Mouse (Mus musculus) 416B (cell line): ENCODE measurements around the gene Cbx8.
A peak's percentile ranks its signal among the peaks of the same experiment; 100 is the strongest.

Experiments used
- DNase-seq: peaks from one replicate; pipeline ENCODE4 v3.0.0; 2011; ENCODE audit warnings: low read depth

Cbx8 gene

DNA sequence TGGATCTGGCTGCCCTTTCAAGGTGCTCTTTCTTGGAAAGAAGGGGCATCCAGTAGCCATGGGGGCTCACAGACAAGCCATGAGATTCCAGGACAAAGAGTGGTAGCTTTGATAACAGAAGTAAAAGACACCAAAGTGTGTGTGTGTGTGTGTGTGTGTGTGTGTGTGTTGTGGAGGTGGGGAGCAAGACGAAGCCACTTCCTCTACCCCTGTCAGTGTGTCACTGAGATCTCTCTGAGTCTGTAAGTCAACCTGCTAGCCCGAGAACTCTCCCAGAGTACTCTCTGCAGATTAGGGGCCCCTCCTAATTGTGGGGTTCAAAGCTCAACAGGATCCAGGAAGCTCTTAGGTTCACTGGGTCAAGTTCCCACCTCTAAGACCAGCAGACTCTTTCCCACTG is 9.6 kb upstream of the Cbx8 start:
- DNase-seq, result peak; percentile 40

DNA sequence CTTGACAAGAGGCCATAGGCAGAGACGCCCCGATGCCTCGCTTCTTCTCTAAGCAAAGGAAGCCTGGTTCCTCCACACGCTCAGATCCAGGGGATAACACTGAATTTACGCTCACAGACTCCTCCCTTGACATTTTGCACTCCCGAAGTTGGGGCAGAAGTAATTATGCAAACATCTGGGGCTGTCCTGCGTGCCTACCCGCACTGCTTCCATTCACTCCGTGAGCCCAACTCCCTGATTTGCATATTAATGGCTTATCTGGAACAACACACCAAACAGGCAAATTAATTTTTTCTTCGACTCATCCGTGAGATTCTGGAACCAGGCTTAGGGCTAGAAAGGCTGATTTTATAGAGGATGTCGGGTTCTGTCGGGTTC is 7.4 kb upstream of the Cbx8 start:
- DNase-seq, result no peak

DNA sequence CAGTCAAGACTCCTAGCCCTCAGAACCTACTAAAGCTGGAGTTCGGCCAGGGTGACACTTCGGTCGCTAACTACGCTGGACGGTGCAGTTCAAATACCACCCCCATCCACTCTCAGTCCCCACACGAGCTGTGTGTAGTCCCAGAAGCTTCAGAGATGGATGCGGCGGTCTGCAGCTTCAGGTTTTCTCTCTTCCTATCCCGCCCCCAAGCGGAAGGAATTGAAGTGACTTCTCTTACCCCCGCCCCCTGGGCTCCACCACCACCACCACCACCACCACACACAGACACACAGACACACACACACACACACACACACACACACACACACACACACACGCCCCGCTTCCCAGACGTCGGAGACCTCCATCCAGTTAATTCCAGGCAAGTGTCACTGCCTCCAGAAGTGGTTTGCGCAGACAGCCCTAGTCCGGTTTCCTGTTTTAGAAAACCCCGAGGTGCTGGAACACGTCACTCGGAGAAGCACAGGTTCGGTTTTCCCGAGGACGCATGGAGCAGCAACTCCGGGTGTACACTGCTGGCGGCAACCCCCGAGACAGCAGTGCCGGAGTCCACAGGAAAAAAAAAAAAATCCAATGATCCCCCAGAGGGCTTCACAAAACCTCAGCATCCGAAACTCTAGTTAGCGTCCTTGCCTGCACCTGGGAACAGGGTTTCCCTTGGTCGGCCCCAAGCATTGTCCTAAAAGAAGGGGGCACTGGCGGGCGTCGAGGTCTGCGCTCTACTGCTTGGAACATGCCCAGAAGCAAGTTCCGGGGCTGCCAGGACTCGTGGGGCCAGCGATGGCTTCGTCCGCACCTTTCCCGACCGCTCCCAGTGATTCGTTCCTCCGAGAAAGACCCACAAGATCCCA is 6.7 kb upstream of the Cbx8 start:
- no peak for DNase-seq

DNA sequence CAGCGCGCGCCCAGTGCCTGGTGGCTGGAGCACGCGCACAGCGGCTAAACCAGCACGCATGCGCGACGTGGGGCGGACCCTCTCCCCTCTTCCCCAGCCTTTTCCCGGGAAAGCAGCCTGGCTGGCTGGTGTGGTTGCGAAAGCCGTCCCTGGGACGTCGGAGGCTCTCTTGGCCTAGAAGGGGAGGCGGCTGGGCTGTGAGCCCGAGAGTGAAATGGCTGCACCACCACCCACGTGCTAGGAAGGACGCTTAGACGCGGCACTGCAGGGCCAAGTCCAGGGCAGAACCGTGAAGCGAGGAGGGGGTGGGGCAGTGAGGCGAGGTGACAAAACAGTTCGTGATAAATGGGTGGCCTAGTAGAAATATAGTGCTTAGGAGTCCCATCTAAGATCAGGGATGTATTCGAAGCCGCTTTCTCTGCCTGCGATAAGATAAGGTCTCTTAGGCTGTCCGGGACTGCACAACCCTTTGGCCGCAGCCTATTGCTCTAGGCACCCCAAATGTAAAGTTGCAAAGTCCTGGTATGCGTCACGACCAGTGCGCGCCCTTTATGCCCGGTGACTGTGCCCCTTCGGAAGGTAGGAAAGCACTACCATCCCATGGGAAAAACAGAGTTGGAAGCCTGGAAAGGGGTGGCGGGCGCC is 6.0 kb upstream of the Cbx8 start:
- no peak for DNase-seq

DNA sequence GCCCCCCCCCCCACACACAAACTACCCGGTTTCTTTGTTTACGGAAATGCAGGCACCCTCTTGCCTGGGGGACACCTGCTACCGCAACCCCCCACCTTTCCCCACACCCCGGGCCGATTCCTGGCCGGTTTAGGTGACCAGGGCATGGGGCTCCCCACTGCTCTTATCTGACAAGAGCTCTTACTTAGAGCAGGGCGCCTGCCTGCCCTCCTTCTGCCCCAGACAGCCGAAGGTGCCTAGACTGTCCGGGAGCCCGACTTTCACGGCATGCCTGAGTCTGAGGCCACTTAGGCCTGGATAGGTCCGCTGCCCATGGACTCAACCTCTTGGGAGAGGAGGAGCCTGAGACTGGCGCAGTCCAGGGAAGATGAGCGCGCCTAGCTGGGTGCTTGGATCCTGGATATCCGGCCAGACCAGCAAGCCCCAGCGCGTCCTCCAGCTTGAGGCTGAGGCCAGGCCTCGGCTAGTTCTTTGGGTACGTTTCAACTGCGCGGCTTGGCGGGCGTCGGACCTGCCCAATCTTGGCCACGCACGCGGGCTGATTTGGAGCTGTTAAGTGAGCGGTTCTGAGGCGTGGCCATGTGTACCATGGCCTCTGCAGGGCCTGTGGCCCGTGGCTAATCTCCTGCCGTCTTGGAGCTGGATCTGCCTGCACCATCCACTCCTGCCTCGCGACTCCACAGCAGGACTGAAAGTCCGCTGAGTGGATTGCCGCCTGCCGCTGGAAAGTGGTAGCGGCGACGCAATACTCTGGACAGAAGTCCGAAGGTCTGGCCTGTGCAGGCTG is 4.0 kb upstream of the Cbx8 start:
- no peak for DNase-seq

DNA sequence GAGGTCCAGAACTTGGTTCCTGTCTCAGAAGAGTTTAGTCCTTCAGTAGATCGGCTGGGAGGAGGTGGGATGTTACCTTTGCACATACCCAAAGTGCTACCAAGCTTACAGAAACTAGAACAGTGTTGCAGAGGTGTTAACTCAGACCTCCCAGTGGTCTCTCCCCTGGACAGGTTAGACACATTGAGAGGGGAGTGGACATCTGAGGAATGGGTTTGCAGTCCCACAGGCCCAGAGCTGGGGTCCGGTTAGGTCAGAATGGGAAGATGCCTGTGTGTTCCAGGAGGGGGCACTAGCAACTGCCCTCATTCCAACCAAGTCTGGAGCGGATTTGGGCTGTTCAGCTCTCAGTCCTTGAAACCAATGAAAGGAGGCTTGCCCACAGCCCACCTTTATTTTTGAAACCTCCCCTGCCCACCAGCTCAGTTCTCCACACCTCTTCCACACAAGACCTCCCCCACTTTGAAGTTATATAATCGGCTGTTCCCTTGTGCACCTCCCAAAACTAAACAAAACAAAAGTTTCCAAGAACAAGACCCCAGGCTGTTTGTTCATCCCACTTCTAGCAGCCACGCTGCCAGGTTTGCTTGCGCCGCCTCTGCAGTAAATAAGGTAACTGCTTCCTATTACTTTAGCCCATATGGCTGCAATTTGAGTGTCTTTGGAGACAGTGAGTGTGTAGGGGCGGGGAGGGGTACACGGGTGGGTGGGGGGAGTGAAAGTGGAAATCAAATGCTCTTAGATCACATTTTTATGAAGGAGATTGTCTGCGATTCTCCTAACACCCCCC is 3.2 kb upstream of the Cbx8 start:
- DNase-seq, result peak; percentile 60

DNA sequence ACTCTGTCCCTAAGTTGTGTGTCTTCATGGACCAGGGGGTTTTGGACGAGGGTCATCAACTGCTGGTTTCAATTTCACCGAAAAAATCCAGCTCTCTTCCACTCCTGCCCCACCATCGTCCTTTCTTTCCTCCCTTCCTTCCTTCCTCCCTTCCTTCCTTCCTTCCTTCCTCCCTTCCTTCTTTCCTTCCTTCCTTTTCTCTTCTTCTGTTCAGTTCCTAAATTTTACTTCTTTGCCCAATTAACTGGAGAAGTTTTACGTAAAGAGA is 2.4 kb upstream of the Cbx8 start:
- no peak for DNase-seq

DNA sequence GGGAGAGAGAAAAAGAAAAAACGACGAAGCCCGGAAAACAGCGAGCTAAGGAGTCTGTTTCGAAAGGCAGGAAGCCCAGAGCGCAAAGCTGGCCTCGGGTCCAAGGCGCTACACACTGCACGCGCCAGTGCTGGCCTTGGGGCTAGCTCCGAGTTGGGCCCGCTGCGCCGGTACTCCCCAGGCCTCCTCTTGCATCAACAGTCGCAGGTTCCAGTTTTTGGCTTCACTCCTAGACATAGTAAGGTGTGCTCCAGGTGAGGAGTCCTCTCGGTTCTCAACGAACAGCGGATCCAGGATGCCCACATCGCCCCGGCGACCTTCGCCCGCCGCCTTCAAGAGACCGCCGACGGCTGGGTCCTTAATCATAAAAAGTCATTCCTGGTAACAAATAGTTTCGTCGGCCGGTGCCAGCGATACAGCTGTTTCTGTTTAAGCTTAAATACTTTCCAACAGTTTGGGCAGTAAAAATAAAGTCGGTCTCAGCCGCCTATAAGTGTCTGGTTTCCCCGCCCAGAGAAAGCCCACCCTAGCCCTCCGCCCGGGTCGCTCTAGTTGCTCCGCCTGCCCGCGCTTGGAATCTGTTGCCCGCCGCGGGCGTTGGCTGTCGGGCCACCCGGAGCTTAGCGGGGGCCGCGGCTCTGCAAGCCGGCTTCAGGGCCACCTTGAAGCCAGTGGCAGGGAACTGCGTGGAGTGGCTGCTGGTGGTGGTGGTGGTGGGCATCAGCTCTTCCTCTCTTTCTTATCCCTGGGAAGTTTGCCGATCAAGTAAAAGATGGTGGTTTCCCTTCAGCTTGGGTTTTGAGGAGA is 1.9 kb upstream of the Cbx8 start:
- DNase-seq, result no peak

DNA sequence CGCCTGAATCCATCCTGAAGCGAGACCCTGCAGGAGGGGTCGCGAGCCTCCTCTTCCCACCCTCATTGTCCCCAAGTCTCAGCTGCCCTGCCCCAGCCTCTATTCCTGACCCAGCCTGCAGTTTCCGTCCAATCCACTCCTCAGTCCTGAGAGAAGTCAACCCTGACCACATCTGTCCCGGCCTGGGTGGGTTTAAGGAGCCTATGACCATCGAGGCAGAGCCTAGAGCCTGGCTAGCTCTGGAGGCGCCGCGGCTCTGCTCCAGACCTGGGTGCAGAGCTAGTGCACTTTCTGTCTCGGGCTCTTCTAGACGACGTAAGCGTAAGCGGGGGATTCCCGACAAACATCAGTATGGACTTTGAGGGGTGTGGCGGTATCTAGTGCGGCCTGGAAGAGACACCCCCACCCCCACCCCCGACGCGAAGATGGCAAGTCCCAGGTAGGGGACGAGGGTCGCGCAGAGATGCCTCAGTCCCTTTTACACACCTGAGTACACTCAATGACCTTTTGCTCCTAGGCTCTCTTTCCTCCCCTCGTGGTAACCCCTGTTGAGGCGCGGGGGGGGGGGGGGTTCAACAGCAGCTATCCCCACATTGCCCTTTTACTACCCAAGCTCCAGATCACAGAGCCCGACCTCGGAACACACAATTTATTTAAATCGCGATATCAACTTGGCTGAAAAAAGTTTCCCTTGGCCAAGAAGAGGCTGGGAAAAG is 1.1 kb upstream of the Cbx8 start:
- DNase-seq, result no peak

DNA sequence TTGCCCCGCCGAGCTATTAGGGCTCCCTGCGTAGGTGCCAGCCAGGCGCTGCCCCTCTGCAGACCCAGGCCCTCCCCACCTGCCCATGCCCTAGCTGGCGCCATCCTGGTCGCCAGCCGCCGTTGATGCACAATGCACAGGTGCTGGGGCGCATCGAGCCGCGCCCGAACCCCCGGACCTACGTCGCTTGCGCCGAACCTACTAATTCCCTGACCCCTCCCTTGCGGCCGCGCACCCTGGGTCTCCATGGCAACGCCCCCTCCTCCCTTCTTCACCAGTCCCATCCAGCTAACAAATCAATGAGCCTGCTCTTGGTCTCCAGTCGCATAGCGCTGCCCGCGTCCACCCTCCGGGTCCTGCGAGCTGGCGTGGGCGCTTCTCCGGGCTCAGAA is 552 bp upstream of the Cbx8 start:
- DNase-seq, result no peak

DNA sequence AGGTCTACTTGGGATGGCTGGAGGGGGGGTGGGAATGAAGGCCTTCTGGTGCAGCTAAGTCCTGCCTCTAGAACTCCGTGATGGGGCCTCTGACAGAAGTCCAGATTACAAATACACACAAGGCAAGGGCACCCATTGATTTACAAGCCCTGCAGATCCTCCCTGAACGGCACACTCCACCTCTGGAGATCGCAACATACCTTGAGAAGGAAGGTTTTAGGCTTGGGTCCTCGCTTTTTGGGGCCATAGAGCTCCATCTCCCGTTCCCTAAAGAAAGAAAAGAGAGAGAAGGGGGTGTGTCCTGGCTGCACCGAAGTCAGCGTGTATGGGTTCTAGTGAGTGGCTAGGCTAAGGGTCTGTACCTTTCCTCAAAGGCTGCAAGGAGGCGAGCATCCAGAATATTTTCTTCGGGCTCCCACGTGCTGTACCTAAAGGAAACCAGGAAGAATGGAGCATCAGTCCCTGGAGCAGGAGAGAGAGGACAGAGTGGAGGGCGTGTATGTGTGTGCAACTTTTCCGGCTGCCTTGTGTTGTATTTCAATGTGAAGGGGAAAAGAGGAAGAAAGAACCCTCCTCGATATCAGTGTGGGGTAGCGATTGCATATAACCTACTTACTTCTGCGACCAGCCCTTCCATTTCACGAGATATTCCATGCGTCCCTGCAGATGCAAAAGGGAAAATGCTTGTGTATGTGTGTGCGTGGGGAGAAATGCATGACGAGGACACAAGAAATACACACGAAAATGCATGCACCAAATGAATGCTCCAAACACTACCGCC is 847 bp downstream of the Cbx8 start:
- peak; percentile 61 for DNase-seq

DNA sequence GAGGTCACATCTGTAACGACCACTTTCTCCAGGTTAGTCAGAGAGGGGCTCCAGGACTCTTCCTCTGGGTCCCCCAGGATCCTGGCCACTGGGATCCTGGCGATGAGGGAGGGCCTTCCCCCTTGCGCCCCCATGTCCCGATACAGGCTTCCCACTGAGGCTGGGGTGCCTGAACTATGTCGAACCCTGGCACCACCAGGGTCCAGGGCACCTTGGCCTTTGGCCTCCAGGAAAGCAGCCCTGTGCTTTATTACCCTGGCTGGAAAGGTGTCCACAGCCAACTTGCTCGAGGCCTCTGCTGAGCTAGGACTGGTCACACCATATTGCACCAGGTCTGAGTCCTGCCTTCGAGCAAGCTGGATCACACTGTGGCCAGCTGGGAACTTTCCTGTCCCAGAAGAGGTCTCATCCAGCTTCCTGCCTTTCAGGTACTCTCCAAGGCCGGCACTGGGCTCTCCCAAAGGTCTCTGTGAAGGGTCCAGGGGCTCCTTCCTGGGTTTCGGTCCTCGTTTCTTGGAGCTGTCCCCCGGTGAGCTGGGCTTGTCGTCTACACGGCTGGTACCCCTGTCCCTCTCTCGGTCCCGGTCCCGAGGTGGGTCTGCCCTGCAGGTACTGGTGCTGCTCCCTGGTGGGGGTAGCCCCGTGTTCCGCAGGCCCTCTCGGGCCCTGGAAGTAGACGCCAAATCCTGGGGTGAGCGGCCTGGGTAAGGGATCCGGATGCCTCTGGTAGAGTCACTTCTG is 1.9 kb downstream of the Cbx8 start:
- DNase-seq, result no peak

DNA sequence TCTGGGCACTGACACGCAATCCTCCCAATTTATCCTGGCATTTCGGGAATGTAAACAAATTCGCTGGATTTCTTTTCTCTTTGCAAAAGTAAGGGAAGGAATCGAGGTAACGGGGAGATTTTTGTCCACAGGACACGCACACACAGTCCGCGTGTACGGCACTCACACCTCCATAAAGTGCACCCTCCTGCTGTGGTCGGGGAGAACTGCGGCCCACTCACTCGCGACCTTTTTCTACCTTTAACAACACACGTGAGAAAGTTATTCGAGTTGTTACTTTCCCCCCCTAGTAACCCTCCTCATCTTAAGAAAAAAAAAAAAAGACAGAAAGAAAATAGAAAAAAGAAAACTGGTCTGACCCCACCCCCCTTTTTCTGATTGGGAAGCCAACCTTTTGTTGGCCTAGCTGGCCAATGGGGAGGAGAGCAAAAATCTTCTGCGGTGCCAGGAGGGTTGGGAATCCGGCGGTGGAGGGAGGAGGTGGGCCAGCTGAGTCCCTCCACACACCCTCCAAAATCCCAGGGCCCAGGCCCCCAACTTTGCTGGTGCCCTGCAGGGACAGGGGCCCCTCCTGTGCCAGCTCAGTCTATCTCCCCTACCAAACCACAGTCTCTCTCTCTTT is 2.9 kb downstream of the Cbx8 start:
- no peak for DNase-seq

DNA sequence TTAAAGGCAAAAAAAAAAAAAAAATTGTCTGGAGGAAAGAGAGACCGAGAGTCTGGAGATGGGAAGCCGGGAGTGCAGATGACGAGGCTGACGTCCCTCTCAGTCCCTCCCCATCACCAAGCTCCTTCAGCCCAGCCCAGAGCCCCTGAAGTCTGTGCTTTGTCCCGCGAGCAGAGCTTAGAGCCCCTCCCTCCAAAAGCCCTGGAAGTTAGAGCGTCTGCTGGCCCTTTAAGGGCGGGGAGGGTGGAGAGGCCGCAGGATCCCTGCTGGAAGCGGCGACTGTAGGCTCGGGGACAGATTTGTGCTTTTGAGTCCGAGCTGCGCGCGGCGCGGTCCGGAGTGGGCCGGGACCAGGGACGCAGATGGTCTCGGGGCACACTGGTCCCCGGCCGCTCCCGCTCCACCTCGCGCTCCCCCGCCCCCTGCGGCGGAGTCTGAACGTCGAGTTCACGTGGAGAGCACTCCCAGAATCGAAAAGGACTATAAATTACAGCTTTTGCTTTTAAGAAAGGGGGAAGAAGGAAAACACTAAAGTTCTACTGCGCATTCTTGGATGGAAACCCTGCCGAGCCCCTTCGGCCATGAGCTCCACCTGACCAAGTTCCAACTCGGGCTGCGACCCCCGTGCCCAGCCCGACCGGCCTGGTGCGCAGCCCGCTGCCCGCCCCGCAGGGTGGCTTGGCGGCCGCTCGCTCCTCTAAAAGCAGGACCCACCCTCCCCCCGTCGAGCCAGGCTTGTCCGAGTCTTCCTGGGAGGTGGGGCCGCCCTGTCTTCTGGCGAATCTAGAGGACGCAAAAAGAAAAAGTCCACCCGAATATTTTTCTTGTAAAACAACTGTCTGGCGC is 3.6 kb downstream of the Cbx8 start:
- no peak for DNase-seq

DNA sequence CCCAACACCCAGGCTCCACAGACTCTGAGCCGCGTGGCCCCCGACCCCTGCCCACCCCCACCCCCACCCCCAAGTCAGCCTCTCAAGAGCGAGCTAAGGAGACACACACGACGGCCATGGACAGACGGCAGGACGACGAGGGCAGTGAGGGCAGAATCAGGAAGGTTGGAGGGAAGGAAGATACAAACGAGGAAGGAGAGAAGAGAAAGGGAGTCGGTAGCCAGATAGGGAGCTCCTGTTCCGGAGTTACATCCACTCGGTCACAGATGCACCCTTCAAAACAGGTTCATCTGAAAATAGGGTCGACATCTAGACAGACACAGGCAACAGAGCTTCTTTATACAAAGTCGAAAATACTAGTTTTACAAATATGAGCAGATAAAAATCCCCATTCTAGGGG is 4.3 kb downstream of the Cbx8 start:
- no peak for DNase-seq

DNA sequence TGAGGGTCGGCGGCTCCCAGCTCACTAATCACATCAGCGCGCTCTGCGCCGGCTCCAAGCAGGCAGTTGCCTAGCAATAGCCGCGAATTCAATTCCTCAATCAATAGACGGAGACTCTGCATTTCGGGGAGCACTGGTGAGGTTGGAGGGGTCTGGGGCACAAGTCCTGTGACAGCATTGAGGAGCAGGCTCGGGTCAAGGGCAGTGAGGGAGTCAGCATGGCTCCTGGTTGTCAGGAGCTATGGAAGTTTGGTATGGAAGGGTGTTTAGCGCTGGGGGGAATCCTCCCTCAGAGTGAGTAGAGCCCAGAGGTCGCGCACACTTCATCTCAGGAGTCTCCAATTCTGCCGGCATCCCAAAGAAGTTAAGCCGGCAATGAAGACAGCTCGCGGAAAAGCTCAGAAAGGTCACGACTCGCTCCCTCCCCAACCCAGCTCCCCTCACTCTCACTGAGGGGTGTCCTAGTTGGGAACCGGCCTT is 5.0 kb downstream of the Cbx8 start:
- DNase-seq, result no peak

DNA sequence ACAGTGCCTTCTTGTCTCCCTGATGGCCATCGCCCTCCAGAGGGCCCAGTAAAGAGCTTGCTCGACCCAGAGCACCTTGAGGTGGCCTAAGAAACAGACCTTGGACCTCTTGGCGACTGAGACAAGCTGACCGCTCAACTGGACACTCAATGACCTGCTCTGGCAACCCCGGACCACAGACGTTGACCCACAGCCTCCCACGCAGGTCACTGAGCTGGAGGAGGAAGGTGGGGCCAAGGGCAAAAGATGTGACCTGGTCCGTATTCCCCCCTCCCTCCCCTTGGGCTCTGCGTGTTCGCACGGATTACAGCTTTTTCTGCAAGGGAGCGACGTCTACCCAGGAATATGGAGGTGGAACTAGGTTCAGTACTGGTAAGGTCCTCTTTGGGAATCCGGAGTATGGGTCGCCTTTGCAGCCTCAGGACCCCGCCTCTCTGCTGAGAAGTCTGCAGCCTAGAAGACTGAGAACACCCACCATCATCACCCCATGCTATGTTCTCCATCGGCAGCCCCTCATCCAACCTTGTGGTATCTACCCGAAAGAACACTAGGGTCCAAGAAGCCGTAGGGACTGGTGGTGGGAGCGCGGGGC is 5.6 kb downstream of the Cbx8 start:
- no peak for DNase-seq

DNA sequence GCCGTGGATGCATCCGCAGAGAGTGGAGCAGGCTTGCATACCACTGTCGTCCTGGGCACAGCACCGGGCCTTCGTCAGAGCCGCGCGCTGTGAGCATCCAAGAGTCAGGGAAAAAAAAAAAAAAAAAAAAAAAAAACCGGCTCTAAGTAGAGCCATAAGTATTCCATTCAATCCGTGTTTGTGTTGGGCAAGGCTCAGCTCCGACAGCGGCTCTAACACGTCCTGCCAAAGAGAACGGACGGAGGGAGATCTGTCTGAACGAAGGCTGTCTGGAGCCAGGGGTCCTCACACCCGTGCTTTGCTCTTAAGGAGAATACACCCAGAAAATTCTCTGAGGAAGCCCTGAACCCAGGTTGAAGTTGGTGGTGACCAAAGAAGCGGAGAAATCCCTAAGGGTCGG is 6.1 kb downstream of the Cbx8 start:
- no peak for DNase-seq
